Mouse (Mus musculus): Measurements from ENCODE around the gene Theg.

GRCm38 (mm10) chr10:79541522-79541921, 45.6 kb downstream of the Theg start:
- no peak for TF ChIP-seq CTCF (IDR thresholded peaks at IDR 0.05; ENCODE audit: low read depth)
- TF ChIP-seq EP300 (optimal IDR thresholded peaks at IDR 0.05), result no peak
